Mouse (Mus musculus) midbrain, embryonic 13.5 days (tissue): ENCODE data around the gene Sergef. TPM values are rescaled to one million over a fixed set of nuclear protein-coding genes. Genes with fewer than 3 reads are reported as not detected.

ENCODE experiments used
- ATAC-seq: fragments of 200-750 bp; cut with Nextera tagmentation; 2 replicates; pipeline ENCODE4 v1.8.0; 2017; ENCODE audit warnings: mild to moderate bottlenecking, moderate TSS enrichment, moderate library complexity
- H3K27ac ChIP-seq: fragments of 300-500 bp; sonication (generic); 2 replicates; pipeline ENCODE4 v1.5.1; 2015; ENCODE audit warnings: inconsistent platforms, mild to moderate bottlenecking, moderate library complexity
- H3K27me3 ChIP-seq: fragments of 300-500 bp; sonication (generic); 2 replicates; pipeline ENCODE4 v1.6.1; 2015; ENCODE audit warnings: mild to moderate bottlenecking, inconsistent platforms
- H3K36me3 ChIP-seq: fragments of 300-500 bp; sonication (generic); 2 replicates; pipeline ENCODE4 v1.6.1; 2015; ENCODE audit warnings: mild to moderate bottlenecking, inconsistent platforms
- H3K4me1 ChIP-seq: fragments of 300-500 bp; sonication (generic); replicated peaks from 2 replicates; pipeline ENCODE4 v1.6.1; 2015; ENCODE audit warnings: inconsistent platforms
- H3K4me2 ChIP-seq: fragments of 300-500 bp; sonication (generic); replicated peaks from 2 replicates; pipeline ENCODE4 v1.6.1; 2015; ENCODE audit warnings: moderate library complexity, mild to moderate bottlenecking, inconsistent platforms
- H3K4me3 ChIP-seq: fragments of 300-500 bp; sonication (generic); replicated peaks from 2 replicates; pipeline ENCODE4 v1.5.1; 2015; ENCODE audit warnings: mild to moderate bottlenecking, inconsistent platforms
- H3K9ac ChIP-seq: fragments of 300-500 bp; sonication (generic); replicated peaks from 2 replicates; pipeline ENCODE4 v1.6.1; 2015; ENCODE audit warnings: mild to moderate bottlenecking, inconsistent platforms
- H3K9me3 ChIP-seq: fragments of 300-500 bp; sonication (generic); 2 replicates; pipeline ENCODE4 v1.6.1; 2016; ENCODE audit warnings: mild to moderate bottlenecking, inconsistent platforms
- WGBS: fragments of 180-500 bp; shearing (Covaris S2); methylation state at CpG from one replicate; pipeline ENCODE4 v1.1.7; 2015; 5-methylcytosine and 5-hydroxymethylcytosine counted together
- polyA plus RNA-seq: library from polyadenylated mRNA; unstranded; fragments of >200 nt; fragmentation: Nextera tagmentation; extraction: Ambion mirVana; gene quantifications from 2 replicates; pipeline ENCODE4 v1.2.1, GENCODE M21; 2015

The Sergef gene
- polyA plus RNA-seq, 1 experiment from 2014 or later, result 30.0 TPM

- Histone ChIP-seq H3K27ac (peak overlapping the region; percentile 83), H3K9me3 (no peaks in the 10 kb centered on the region), H3K36me3 (no peaks in the 10 kb centered on the region), H3K27me3 (0 out of 2 replicates have a peak, but pooled peaks cover 2% of the 10 kb centered on the region), H3K4me2 (peak overlapping the region; percentile 53), H3K4me1 (peaks cover 33% of the 10 kb centered on the region), H3K9ac (peak overlapping the region; percentile 49), H3K4me3 (peak overlapping the region; percentile 23)
- WGBS, result 26% methylated on average over 24 of the region's 24 CpGs
- ATAC-seq, result peak; percentile 84
Measured at GRCm38 (mm10) chr7:46509391-46510310, 130.0 kb downstream of the Sergef start.

GRCm38 (mm10) chr7:46508590-46509318 is 130.9 kb downstream of the Sergef start:
- ATAC-seq, result peak; percentile 34
- Histone ChIP-seq H3K36me3 (no peaks in the 10 kb centered on the region), H3K27ac (peak overlapping the region; percentile 83), H3K4me3 (no peak overlapping the region), H3K9me3 (no peaks in the 10 kb centered on the region), H3K9ac (no peak overlapping the region), H3K4me1 (peaks cover 37% of the 10 kb centered on the region), H3K4me2 (peak overlapping the region; percentile 53), H3K27me3 (0 out of 2 replicates have a peak, but pooled peaks cover 2% of the 10 kb centered on the region)
- 47% methylated on average over 12 of the region's 12 CpGs for WGBS

- no peak overlapping the region for H3K4me3 ChIP-seq
Measured at GRCm38 (mm10) chr7:46504157-46504556, 135.4 kb downstream of the Sergef start.

GRCm38 (mm10) chr7:46502650-46503049 is 137.0 kb downstream of the Sergef start:
- Histone ChIP-seq H3K9me3 (no peaks in the 10 kb centered on the region), H3K27me3 (no peaks in the 10 kb centered on the region), H3K36me3 (no peaks in the 10 kb centered on the region), H3K27ac (no peak overlapping the region), H3K4me1 (peaks cover 3% of the 10 kb centered on the region; the same call in 1 of the 2 replicates), H3K4me3 (no peak overlapping the region), H3K4me2 (no peak overlapping the region), H3K9ac (no peak overlapping the region)
- ATAC-seq, result no peak
- WGBS, result 91% methylated on average over 13 of the region's 13 CpGs

More at GRCm38 (mm10) chr7:46504157-46504556, 135.4 kb downstream of the Sergef start:
- H3K4me1 ChIP-seq, result peaks cover 11% of the 10 kb centered on the region
- H3K27ac ChIP-seq, result no peak overlapping the region
- no peaks in the 10 kb centered on the region for H3K36me3 ChIP-seq
- no peak overlapping the region for H3K9ac ChIP-seq
- WGBS, result 67% methylated on average over 4 of the region's 4 CpGs
- H3K4me2 ChIP-seq, result no peak overlapping the region
- no peak for ATAC-seq
- no peaks in the 10 kb centered on the region for H3K9me3 ChIP-seq
- no peaks in the 10 kb centered on the region for H3K27me3 ChIP-seq

- Histone ChIP-seq H3K9ac (no peak overlapping the region), H3K27ac (no peak overlapping the region), H3K4me1 (peaks cover 3% of the 10 kb centered on the region; the same call in 1 of the 2 replicates), H3K36me3 (no peaks in the 10 kb centered on the region), H3K27me3 (no peaks in the 10 kb centered on the region), H3K4me2 (no peak overlapping the region), H3K9me3 (no peaks in the 10 kb centered on the region), H3K4me3 (no peak overlapping the region)
- ATAC-seq, result no peak
- WGBS, result 94% methylated on average over 2 of the region's 2 CpGs
Measured at GRCm38 (mm10) chr7:46501458-46501857, 138.1 kb downstream of the Sergef start.

- Histone ChIP-seq H3K9me3 (no peaks in the 10 kb centered on the region), H3K36me3 (no peaks in the 10 kb centered on the region), H3K4me1 (peaks cover 3% of the 10 kb centered on the region; the same call in 1 of the 2 replicates), H3K4me3 (no peak overlapping the region), H3K9ac (no peak overlapping the region), H3K27ac (no peak overlapping the region), H3K4me2 (no peak overlapping the region), H3K27me3 (no peaks in the 10 kb centered on the region)
- 95% methylated on average over 4 of the region's 4 CpGs for WGBS
- no peak for ATAC-seq
Measured at GRCm38 (mm10) chr7:46499561-46499960, 140.0 kb downstream of the Sergef start.

GRCm38 (mm10) chr7:46492134-46492678 is 147.4 kb downstream of the Sergef start:
- peaks cover 6% of the 10 kb centered on the region; the same call in 1 of the 2 replicates for H3K4me1 ChIP-seq
- no peak overlapping the region for H3K4me3 ChIP-seq
- no peak overlapping the region for H3K9ac ChIP-seq
- no peaks in the 10 kb centered on the region for H3K36me3 ChIP-seq
- no peaks in the 10 kb centered on the region for H3K9me3 ChIP-seq
- no peak overlapping the region for H3K4me2 ChIP-seq
- WGBS, result 65% methylated on average over 14 of the region's 14 CpGs
- 0 out of 2 replicates have a peak, but pooled peaks have one; percentile 30 for ATAC-seq
- no peak overlapping the region for H3K27ac ChIP-seq
- H3K27me3 ChIP-seq, result no peaks in the 10 kb centered on the region

GRCm38 (mm10) chr7:46487354-46487753 is 152.3 kb downstream of the Sergef start:
- no peak overlapping the region for H3K27ac ChIP-seq
- H3K9ac ChIP-seq, result no peak overlapping the region
- no peak for ATAC-seq
- no peak overlapping the region for H3K4me2 ChIP-seq
- H3K4me3 ChIP-seq, result no peak overlapping the region
- H3K36me3 ChIP-seq, result no peaks in the 10 kb centered on the region
- 30% methylated on average over 4 of the region's 4 CpGs for WGBS
- H3K27me3 ChIP-seq, result no peaks in the 10 kb centered on the region
- H3K4me1 ChIP-seq, result peaks cover 13% of the 10 kb centered on the region
- no peaks in the 10 kb centered on the region for H3K9me3 ChIP-seq

- H3K4me1 ChIP-seq, result peaks cover 17% of the 10 kb centered on the region
Measured at GRCm38 (mm10) chr7:46486761-46487160, 152.8 kb downstream of the Sergef start.

GRCm38 (mm10) chr7:46484223-46484622 is 155.4 kb downstream of the Sergef start:
- no peak for ATAC-seq
- Histone ChIP-seq H3K4me1 (peaks cover 12% of the 10 kb centered on the region), H3K9me3 (no peaks in the 10 kb centered on the region), H3K27me3 (no peaks in the 10 kb centered on the region), H3K27ac (no peak overlapping the region), H3K4me3 (no peak overlapping the region), H3K36me3 (no peaks in the 10 kb centered on the region), H3K9ac (no peak overlapping the region), H3K4me2 (no peak overlapping the region)
- 93% methylated on average over 6 of the region's 6 CpGs for WGBS

More at GRCm38 (mm10) chr7:46486761-46487160, 152.8 kb downstream of the Sergef start:
- Histone ChIP-seq H3K9ac (no peak overlapping the region), H3K4me2 (no peak overlapping the region), H3K27ac (no peak overlapping the region), H3K4me3 (no peak overlapping the region), H3K27me3 (no peaks in the 10 kb centered on the region), H3K9me3 (no peaks in the 10 kb centered on the region), H3K36me3 (no peaks in the 10 kb centered on the region)
- 87% methylated on average over 5 of the region's 5 CpGs for WGBS
- no peak for ATAC-seq

GRCm38 (mm10) chr7:46483050-46483449 is 156.6 kb downstream of the Sergef start:
- Histone ChIP-seq H3K4me2 (no peak overlapping the region), H3K9me3 (no peaks in the 10 kb centered on the region), H3K27ac (no peak overlapping the region), H3K36me3 (no peaks in the 10 kb centered on the region), H3K27me3 (no peaks in the 10 kb centered on the region), H3K4me1 (peaks cover 12% of the 10 kb centered on the region), H3K4me3 (no peak overlapping the region), H3K9ac (no peak overlapping the region)
- ATAC-seq, result 0 out of 2 replicates have a peak, but pooled peaks have one; percentile 28
- WGBS, result 75% methylated on average over 10 of the region's 10 CpGs
